Mouse (Mus musculus): Measurements from ENCODE around the gene Gm19345.
A peak's percentile ranks its signal among the peaks of the same experiment; 100 is the strongest.

The Gm19345 gene

DNA sequence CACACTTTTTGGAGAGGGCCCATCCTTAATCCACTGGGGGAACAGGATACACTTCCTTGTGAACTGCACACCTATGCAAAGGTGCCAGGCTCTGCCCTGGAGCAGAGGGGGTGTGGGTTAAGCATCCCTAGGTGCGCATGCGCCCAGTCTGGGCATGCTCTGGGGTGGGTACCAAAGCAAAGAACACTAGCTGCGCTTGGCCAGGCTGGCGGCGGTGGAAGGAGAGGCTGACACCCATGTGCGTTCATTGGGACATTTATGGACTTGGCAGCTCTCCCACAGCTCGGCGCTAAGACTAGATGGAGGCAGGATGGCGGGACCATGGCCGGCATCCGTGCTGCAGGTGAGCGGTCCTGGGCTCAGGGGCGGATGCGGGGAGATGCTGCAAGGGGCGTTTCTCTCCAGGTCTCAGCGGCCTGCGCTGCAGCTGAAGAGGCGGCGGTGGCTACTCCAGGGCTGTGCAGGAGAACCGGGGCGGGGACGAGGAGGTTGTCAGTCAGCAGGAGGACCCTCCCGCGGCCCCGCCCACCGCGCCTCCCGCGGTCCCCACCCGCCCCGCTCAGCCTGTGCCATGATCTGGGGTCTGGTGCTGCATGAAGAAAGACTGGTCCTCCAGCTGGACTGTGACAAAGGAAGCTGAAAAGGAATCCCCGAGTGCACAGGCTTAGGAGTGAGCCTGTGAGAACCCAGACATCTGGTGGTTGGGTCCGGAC lies at the start of gene Gm19345:
Gene Gm19345, plus strand, starts transcription at position 146 of the 713 bp plus-strand sequence.
- no peak for DNase-seq (ENCODE audit: low spot score in 2 of 2)

DNA sequence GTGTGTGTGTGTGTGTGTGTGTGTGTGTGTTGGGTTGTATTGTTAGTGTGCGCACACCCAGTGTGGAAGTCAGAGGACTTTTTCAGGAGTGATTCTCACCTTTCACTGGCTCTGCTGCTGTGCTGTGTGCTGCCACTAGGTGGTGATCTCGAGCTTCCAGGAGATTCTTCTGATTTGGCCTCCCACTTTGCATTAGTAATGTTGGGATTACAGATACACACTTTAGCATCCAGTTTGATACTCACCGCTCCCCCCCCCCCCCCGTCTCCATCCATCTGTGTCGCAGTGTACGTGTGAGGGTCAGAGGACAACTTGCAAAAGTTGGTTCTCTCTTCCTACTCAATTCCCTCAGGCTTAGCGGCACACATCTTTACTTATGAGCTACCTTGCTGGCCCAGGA lies 48.8 kb upstream of the Gm19345 start:
- DNase-seq (ENCODE audit: low spot score in 2 of 2): peak; percentile 63 to 82

DNA sequence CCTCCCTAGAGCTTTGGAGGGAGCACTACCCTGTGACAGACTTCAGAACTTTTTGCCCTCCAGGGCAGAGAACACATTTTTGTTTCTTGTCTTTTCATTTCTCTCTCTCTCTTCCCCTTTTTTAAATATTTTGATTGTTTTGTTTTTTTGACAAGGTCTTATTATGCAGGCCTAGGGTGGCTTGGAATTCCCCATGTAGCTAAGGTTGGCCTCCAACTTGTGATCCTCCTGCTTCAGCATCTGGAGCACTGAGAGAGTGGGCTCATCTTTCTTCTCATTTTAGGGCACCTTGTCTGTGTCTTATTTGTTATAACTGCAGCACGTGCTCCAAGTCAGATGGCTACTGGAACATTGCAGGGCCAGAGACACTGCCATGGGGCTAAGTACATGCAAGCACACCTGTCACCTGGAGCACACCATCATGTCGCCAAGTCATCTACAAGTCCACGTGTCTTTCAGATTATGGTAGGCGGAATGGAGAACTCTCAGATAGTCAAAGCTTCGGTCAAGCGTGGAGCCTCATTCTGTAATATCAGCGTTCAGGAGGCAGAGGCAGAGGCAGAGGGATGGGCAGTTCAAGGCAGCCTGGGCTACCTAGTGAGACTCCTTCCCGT lies 45.3 kb upstream of the Gm19345 start:
- no peak for DNase-seq (ENCODE audit: low spot score in 2 of 2)

DNA sequence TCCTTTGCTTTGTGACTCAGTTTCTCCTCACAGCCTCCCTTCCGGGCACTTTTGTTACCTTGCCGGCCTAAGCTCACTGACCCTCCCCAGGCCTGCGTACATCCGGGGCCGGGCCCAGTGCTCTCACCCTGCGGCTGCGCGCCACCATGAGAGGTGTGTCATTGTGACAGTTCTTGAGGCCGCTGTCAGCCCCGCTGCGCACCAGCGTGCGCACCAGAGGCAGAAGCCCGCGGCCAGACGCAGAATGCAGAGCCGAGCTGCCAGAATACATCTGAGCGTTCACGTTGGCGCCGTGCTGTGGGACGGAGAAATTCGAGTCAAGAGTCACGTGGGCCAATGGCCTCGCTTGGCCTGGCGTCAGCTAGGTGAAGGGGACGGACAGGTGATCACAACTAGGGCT lies 42.4 kb upstream of the Gm19345 start:
- no peak for DNase-seq (ENCODE audit: low spot score in 2 of 2)

DNA sequence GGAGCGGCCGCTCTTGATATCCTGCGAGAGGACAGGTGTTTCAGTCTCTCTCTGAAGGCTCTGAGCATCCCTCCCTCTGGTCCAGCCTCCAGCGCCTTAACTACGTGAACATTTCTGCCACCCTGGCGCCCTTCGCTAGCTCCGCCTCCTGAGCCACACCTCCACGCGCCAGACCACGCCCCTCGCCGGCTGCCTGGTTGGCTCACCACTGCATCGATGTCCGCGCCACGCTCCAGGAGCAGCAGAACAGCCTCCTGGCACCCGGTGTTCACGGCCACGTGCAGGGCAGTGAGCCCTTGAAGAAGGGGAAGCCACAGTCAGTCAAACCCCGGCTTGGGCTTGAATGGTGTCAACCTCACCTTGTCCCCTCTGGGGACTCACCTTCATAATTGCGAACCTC lies 40.7 kb upstream of the Gm19345 start:
- DNase-seq (ENCODE audit: low spot score in 2 of 2): peak in 1 of 2 experiments; percentile 80

DNA sequence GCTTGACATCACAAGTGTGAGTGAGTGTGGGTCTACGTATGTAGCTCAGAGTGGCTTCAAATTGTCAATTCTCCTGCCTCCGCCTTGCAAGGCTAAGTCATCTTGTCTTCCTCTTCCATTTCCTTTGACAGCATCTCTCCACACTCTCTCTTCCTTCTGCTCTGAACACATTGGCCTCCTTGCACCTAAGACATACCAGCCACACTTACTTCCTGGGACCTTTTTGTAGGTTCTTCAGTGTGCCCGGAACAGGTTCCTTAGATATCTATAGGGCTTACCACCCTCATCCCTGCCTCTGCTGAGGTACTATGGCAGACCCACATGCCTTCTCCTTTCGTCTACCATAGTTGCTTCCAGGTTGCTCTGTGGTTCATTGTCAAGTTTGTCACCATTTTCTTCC lies 38.6 kb upstream of the Gm19345 start:
- DNase-seq (ENCODE audit: low spot score in 2 of 2): no peak

DNA sequence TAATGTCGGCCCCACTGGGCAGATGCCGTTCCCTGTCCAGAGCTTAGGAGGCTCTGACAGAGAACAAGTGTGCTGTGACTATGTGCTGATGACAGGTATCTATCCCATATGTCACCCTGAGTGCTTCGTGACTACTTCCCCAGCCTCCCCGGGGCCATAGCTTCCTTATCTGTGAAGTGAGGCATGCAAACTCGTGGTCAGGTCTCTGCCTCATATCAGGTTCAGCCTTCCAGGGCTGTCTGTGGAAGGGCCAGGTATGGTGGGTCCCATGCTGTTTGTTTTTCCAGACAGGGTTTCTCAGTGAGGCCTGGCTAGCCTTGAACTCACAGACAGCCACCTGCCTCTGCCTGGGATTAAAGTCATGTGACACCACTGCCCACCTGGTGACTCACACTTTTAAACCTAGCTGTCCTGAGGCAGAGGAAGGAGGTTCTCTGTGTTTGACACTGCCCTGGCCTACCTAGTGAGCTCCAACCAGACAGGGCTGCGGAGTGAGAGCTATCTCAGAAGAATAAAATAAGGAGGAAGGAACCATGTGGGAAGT lies 38.2 kb upstream of the Gm19345 start:
- no peak for DNase-seq (ENCODE audit: low spot score in 2 of 2)

DNA sequence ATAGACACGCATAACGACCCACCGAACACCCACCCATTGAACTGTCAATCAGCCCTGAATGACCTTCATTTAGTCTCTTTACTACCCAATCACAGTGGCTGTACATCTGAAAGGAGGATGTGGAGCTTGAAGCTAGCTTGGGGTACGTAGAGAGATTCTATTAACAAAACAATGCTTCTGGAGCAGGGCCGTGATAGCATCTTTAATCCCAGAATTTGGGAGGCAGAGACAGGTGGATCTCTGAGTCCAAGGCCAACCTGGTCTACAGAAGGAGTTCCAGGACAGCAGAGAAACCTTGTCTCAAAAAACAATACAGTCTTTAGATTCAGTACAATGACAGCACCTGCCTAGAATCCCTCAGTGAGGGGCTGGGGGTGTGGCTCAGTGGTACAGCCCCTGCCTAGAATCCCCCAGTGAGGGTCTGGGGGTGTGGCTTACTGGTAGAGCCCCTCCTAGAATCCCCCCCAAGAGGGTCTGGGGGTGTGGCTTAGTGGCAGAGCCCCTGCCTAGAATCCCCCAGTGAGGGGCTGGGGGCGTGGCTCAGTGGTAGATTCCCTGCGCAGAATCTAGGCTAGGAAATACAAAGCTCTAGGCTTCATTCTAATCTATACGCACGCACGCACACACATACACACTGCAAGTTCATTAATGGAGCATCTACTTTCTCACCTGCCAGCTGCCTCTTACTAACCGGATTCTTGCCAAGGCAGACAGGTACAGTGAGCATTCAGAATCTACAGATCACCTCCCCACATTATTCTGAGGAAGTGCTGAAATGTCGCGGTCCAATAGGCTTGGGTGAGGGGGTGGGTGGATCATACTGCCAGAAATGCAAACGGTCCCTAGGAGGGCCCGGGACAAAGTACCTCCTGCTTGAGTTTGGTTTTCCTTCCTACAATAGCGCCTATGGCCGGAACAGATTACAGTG lies 36.2 kb upstream of the Gm19345 start:
- DNase-seq (ENCODE audit: low spot score in 2 of 2): no peak

DNA sequence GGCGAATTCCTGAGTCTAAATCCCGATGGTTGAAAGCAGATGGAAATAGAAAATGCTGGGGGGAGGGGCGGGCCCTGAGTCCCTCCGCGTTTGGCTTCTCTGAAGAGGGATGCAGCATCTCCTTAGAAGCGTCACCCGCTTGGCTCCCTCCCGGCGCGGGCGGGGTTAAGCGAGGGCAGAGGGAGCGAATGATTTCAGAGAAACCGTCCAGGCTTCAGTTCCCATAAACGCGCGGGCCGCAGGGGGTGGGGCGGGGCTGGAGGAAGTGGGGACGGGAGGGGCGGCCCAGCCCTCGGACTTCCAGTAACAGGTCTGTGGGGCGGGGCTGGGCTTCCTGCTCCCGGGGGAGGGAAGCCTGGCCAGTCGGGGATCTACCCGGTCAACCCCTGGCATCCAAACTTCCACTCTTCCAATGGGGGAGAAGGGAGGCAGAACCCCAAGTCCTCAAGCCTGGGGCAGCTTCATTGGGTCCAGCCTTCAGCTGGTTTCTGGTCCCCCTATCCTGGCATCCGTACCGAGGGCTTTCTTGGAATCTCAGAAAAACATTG lies 35.5 kb upstream of the Gm19345 start:
- peak; percentile 57 to 86 for DNase-seq (ENCODE audit: low spot score in 2 of 2)

DNA sequence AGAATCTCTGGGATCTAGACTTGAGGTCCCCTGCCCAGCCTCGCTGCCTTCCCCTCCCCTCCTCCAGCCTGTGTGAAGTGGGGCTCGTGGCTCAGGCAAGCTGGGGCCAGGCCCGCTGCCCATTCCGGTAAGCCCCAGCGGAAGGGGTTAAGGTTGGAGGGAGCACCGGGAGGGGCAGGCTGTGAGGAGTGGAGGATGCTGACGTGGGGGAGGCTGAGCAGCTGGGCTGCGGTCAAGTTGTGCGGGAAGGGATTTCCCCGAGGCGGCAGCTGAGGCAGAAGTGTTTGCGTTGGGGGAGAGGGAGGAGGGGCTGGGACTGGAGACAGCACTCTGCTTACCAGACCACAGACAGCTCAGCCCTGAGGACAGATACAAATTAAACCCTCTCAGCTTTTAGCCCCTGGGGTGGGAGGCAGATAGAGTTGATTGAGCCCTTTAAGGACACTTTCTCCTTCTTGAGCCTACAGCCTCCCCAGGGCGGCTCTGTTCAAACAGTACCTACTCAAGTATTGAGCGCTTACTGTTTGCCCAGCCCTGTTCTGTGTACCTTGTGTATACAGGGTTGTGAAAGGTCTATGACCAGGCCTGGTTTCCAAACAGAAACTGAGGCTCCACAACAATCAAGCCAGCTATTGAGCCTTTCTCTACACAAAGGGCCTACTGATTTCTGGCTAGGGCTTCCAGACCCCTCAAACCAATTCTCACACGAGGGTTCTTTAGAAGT lies 34.3 kb upstream of the Gm19345 start:
- DNase-seq (ENCODE audit: low spot score in 2 of 2): peak; percentile 29 to 84

DNA sequence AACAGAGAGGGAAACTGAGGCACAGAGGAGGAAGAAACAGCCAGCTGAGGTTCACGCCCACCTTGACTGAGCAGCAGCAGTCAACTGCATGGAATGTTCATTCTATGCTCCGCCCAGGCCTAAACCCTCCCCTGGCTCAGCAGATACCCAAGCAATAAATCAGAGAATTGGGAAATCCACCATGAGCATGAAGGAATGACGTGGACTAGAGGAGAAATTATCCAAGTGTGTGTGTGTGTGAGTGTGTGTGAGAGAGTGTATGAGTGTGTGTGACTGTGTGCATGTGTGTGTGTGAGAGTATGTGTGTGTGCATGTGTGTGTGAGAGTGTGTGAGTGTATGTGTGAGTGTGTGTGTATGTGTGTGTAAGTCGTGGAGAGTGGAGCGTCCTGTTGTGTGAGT lies 33.4 kb upstream of the Gm19345 start:
- DNase-seq (ENCODE audit: low spot score in 2 of 2): no peak

DNA sequence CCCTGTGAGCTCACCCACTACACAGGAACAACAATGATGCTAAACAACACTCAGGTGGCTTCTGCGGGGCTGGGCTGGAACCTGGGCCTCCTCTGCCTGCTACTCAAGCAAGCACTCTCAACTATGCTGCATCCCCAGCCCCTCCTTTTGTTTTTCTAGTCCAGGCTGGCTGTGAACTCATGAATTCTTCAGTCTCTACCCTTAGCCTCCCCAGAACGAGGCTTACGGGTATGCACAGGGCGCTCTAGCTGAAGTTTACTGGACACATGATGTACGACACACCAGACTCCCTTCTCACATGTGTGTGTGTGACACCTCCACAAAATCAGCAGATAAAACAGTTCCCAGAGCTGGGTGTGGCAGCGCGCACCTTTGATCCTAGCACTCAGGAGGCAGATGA lies 32.9 kb upstream of the Gm19345 start:
- no peak for DNase-seq (ENCODE audit: low spot score in 2 of 2)

DNA sequence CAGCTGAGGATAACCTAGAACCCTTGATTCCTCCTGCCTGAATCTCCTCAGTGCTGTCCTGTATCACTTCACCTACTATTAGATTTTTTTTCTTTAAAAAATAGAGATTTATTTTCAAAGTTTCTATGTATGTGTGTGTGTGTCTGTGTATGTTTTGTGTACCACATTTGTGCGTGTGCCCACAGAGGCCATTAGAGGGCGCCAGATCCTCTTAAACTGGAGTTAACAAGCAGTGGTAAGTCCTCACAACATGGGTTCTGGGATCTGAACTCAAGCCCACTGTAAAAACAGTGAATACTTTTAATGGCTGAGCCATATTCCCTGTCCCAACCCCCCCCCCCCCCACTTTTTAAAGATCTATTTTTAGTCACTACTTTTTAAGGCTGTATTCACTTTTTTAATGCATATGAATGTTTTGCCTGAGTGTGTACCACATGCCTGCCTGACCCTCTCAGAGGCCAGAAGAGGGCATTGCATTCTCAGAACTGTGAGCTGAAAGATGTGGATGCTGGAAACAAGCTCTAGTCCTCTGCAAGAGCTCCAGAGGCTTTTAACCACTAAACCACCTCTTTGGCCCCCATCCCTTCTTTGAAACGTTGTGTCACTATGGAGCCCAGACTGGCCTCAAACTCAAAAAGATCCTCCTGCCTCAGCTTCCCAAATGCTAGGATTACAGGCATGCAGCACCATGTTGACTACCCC lies 31.3 kb upstream of the Gm19345 start:
- DNase-seq (ENCODE audit: low spot score in 2 of 2): no peak

DNA sequence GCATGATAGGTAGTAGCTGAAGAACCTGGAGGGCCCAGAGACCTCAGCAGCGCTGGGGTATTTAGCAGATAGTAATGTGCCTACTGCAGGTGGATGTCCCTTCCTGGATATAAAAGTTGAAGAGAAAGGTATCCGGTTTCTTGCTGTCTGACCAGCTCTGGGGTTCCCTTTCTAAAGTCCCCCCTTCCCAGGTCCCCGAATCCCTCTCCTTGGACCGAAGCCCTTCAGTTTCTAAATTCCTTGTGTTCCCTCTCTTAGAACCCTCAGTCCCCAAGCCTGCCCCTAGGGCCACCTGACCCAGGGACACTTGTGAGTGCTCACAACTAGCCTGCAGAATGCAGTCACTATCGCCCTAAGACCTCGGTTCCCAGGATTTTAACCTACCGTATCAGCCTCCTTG lies 30.2 kb upstream of the Gm19345 start:
- DNase-seq (ENCODE audit: low spot score in 2 of 2): no peak

DNA sequence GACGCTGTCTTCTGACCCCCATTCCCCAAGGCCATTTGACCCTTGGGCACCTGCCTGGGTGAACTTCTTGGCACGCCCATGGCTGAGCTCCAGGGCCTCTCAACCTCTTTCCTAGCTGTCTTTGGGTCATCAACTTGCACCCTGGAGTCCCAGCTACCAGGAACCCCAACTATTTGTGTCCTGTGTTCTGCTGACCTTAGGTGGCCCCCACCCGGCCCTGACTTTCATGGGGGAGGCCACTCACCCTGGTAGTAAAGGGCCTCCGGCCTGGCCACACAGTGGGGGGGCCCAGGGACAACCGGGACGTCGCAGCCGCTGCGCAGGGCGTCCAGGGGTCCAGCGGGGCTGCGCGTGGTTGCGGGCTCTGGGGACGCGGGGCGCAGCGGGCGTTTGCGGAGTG lies 29.6 kb upstream of the Gm19345 start:
- DNase-seq (ENCODE audit: low spot score in 2 of 2): no peak

DNA sequence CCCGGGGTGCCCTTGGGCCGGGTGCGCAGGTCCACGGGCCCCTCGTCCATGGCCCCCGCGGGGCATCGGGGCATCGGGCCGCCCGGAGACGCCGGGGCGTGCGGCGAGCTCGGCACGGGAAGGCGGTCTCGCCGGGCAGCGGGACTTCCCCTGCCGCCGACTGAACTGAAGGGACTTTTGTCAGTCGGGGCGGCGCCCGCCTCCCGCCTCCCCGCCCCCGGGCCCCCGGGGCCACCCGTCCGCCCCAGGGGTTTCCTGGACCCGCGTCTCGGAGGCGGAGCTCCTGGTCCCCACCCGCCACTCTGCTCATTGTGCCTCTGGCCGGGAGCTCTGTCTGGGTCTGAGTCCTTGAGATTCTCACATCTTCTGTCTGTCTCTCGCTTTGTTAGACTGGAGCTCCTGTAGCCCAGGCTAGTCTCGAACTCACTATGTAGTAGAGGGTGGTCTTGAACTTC lies 29.2 kb upstream of the Gm19345 start, which contains the start of gene Bcl3:
Gene Bcl3, minus strand, starts transcription at position 167 of the 455 bp plus-strand sequence.
- peak; percentile 34 to 69 for DNase-seq (ENCODE audit: low spot score in 2 of 2)

DNA sequence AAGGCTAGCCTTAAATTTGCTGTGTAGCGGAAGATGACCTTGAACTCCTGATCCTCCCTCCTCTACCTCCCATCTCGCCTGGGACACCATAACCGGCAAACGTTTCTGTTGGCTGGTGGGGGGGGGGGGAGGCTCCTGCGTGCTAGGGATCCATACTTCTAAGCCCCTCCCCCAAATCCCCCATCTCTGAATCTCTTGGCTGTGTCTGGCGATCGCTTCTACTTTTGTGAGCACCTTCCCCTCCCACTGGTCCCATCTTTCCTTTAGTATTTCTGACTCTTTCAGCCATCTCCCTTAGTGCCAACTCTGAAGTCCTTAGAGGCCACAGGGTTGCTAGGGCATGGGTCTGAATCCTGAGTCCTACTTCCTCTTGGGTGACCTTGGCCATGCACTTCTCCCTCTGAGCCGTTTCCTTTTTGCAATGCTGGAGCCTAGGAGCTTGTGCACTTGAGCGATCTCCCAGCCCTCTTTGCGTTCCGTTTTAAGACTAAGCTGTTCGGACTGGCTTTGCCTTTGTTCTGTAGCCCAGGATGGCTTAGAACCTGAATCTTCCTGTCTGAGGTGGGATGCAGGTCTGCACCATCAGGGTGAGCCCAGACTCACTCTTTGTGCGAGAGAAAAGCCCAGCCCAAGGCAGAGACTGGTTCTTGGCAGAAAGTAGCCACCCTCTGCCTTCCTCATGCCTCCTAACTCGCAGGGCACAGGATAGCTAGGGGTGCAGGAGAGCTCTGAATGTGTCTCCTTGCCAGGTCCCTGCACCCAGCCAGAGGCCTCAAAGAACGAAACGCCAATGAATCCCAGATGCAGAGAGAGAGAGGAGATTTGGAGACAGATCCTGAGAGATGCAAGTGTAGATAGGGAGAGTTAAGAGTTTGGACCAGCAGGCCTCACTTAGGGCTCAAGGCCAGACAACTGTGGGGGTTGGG lies 28.3 kb upstream of the Gm19345 start:
- no peak for DNase-seq (ENCODE audit: low spot score in 2 of 2)

DNA sequence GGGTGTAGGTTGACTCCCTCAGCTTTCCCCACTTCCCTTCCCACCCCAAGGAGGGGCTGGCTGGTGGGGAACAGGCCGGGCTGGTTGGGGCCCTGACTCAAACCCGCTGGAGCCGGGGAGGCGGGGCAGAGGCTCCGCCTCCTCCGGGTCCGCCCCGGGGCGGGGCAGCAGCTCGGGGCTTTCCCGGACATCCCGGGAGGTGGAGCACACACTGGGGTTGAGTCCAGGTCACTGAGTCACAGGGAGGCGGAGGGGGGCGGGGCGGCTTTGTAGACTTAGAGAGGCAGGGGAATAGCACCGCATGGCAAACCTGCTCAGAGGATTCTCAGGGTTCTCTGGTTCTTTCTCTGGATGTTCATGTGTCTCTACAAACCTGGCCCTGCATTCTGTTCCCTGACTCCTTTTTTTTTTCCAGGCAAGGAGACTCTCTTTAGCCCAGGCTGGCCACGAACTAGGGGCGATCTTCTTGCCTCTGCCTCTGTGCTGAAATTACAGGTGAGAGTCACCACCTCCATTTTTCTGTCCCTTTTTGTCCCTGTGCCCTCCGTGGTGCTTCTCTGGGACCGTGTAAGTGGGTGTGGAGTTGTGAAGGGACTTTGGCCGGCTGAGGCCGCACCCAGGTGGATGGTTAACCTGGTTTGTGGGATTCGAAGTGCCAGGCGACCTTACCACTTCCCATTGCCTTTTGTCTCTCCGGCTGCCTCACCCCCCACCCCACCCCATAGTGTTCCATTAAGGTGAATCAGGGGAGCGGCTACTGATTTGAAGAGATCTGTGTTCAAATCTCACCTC lies 27.4 kb upstream of the Gm19345 start:
- DNase-seq (ENCODE audit: low spot score in 2 of 2): peak; percentile 36 to 77

DNA sequence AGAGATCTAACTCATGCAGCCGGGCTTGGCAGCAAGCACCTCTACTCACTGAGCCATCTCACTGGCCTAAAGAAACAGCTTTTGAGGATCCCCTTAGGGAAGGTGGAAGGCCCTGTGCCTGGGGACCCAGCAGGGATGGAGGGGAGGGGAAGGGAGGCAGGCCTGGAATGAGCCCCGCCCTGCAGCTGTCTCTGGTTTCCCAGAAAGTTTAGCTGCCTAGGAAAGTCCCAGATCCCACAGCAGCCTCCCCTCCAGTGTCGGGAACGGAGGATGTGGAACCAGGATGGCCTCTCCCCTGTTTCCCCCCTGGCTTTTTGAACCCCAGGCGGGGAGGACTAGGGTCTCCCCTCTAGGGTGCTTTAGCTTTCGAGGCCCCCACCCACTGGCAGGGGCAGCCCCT lies 25.0 kb upstream of the Gm19345 start:
- no peak for DNase-seq (ENCODE audit: low spot score in 2 of 2)

All from spleen, postnatal 10 days (tissue).